Mouse (Mus musculus) cerebellum, postnatal 4 days (tissue): ENCODE results near the gene Wdr59.
A peak's percentile ranks its signal among the peaks of the same experiment; 100 is the strongest.

Experiments used
- DNase-seq, 2 experiments: peaks; one replicate each; pipeline ENCODE4 v3.0.0; 2022; ENCODE audit warnings: low spot score in 2 of 2, mixed read lengths in 1 of 2

The Wdr59 gene

DNA sequence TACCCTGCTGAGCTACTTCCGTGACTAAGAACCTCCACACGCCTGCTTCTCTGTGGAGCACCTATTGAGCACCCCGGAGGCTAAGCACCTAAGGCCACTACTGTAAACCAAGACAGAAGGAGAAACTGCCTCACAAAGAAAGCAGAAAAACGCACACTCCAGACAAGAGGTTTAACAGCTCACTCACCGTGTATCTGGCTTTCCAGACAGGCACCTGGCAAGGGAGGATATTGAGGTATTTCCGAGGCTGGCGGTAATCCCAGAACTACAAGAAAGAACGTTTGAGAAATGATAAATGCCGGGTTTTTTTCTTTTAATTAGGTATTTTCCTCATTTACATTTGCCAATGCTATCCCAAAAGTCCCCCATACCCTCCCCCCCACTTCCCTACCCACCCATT, 29.4 kb downstream of the Wdr59 start:
- DNase-seq, result no peak

DNA sequence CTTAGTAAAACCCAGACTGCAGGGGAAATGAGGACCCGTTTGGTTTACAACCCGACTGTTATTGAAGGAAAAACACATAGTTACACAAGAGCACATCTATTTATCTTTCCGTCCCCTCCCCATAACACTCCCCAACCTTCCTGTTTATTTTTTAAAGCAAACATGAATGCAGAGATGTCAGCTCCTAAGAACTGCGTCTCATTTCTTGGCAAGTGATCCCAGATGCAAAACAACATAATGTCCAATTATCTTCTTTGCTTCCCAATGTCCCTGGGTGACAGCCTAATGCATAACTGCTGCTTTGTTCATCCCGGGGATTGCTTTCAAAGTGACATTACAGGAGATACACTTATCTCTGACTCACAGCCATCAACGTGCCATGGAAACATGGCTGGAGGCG, 30.7 kb downstream of the Wdr59 start:
- DNase-seq, result no peak

DNA sequence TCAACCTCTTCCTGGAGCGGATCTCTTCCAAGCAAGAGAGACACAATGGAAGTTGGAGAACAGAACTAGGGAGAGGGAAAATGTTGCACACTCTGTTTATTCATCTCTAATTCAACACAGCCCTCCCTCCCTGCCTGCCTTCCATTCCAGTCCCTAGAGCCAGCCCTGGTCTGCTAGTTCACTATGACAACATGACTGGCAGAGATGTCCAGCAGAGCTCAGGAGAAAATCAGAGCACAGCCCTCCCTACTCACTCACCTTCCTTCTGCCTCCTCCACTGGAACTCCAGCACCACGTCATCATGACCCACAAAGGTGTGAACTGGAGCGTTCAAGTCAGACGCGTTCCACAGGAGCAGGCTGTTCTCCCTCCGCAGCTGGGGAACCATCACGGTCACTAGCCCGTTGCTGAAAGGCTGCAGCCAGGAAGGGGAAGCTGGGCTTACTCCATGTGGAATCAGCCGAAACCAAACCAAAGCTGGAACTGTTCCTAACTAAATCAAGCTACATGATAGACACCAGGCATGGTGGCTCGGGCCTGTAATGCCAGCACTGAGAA, 31.8 kb downstream of the Wdr59 start:
- DNase-seq, result no peak

DNA sequence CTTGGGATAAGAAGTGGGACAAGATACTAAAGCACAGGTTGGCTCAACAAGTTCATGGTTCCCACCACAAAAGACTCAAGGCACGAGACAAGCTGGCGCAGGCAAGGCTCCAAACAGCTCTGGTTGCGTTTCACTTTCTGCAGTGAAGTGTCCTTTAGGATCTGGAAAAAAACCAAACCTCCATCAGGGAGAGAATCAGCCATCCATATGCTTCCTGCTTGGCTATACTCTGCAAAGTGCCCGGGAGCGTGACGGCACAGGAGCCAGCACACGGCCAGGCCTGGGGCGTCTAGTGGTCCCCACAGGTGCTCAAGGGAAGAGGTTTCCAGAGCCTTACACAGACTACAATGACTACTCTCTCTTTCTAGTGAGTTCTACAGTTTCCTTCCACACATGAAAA, 41.2 kb downstream of the Wdr59 start:
- DNase-seq, result no peak

DNA sequence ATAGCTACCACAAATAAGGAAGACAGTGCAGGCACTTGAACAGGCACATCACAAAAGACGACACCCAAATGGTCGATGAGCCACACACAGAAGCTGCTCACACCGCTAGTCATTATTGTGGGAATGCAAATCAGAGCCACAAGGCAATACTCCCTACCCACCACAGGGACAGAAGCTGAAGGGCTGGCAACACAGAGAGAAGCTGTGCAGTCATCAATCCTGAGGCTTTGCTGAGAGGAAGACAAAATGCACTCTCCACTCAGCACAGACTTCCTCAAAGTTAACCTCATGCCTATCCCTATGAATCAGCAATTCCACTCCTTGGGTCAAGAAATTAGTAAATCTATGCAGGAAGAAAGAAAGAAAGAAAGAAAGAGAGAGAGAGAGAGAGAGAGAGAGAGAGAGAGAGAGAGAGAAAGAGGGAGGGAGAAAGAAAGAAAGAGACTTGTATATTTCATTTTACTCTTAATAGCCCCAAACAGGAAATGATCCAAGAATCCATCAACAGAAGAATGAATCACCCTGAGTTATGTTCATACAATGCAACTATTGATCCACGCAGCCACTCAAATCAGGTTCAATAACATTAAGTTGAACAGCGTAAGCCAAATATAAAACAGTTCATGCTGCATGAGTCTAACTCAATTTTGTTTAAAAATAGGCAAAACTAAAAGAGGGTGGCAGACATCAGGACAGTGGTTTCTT, 44.0 kb downstream of the Wdr59 start:
- DNase-seq, result no peak

DNA sequence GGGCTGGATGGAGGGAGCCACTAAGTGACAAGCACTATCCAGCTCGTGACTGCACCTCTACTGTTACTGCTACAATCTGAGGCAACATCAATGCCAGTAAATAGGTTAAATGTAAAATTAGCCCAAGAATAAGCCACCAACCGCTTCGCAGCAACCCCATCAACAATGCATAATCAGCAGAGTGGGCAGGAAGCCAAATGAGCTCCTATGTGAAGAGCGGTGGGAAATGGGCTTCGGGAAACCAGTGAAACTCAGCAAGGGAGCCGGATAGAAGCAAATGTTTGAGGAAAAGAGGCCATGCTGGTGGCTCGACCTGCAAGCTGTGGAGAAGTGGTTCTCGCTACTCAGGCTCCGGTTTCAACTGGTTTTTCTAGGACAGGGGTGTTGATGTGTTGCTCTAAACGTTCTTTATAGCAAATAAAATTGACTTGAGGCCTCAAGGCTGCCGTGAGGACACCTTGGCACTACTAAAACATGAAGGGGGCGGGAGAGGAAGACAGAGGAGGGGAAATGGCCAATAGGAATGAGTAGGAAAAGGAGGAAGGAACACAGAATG, 50.3 kb downstream of the Wdr59 start:
- DNase-seq, result no peak

DNA sequence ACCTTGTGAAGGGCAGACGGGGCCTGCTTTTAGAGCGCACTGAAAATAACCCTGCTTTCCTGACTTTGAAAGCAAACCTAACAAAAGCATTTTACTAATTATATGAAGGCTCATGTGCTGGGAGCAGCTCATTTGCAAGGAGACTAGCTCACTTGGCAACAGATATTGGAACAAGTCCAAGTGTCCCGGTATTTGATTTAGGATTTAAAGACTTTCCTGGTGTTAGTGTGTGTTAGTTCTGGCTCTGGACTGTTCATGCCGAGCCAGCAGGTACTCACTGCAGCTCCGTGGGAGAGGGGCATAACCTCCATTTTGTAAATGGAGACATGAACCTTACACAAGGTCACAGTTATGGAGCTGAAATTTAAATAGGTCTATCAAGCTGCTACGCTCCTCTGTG, 52.9 kb downstream of the Wdr59 start:
- DNase-seq, result no peak

DNA sequence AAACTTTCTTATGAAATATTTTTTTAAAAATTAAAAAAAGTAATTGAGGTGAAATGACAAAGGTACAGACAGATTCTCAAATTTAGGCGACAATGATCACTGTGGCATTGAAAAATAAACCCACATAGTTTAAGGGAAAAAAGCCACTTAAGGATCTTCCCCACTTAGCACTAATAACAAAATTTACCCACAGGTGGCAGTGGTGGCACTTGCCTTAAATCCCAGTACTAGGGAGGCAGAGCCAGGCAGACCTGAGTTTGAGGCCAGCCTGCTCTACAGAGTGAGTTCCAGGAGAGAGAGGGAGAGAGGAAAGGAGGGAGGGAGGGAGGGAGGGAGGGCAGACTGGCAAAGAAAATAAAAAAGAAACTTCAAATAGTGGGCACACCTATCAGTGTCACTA, 56.6 kb downstream of the Wdr59 start:
- DNase-seq, result no peak

DNA sequence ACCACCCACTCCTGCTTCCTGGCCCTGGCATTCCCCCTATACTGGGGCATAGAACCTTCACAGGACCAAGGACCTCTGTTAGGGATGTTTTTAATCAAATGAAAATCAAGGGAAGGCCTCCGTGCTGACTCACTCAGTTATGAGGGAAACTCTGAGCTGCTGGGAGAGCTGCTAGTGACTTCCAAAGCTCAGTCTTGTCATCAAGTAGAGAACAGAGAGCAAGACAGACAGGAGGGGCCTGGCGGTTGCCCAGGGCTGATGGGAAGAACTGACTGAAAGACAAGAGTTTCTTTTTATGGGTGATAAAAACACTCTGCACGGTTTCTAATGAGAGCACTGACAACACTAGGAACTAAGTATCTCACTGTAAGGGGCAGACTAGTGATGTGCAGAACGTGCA, 57.4 kb downstream of the Wdr59 start:
- no peak for DNase-seq

DNA sequence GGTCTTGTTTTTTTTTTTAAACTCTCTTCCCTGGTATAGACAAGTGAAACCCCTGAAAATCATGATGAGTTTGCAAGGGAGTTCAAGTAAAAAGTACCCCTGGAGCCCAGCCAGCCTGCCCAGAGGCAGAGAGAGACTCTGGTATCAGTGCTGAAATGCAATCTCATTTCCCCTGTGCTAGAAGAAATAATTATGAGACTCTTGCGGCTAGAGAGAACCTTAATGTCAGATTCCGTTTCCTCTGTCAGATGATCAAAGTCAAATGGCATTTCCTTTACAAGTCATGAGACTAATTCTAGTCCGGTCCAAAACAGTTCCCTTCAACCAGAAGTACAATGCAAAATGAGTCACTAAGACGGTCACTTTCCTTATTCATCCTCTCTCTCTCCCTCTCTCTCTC, 72.2 kb downstream of the Wdr59 start:
- no peak for DNase-seq

DNA sequence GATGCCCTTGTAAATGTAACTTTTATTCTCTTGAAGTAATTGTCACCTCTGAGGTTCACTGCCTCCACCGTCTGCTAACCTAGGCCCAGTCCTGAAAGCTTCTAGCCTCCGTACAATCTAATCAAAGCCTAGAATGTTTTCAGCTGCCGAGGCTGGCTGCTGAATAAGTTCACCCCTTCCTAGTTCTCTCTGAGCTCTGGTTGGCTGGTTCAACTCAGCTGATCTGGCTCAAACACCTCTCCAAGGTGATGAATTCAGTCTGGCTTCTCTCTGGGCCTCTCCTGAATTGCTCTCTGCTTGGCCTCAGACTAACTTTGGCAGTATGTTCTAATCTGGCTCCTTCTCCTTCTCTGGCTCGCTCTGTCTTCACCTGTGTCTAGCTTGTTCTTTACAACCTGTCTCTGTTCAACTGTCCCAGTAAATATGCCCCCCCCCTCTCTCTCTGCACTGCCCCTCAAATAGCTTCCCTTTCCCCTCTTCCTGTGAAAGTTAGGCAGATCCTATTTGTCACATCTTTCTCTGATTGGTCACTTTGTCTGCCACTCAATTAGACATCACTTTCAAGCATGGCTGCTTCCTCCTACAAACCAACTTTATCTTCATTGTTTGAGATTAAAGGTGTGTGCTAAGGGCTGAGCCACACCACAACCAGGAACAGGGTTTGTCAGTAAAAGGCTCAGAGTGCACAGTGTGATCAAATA, 75.8 kb downstream of the Wdr59 start:
- no peak for DNase-seq

DNA sequence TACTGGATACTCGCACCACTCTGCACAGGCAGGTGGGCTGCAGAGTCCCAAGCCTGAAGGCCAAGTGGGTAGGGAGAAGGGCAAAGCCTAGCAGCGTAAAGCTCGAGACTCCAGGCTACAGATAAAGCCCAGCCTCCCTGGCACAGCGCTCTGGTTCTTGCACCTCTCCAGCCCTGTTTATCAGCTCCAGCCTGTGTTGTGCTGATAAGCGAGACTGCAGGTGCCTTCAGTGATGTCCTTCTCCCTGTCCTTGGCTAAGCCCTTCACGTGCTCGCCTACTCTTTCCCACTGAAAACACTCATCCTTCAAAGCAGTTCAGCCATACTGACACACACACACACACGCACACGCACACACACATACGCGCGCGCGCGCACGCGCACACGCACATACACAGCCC, 76.3 kb downstream of the Wdr59 start:
- no peak for DNase-seq

DNA sequence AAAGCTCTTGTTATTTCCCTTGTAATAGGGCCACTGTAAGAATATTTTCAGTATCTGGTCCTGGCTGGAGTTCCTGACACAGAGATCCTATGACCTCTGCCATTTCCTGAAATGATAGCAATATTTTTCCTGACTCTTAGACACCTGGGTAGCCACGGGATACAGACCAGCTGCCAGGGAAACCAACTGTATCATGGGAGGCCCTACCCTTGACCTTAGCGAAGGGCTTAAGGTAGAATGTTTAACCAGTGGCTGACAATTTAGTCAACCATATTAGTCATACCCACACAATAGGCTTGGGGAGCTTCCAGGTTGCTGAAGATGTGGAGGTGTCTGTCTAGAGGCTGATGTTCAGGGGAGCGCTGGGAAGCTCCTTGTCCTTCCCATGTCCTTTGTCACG, 77.6 kb downstream of the Wdr59 start:
- no peak for DNase-seq

DNA sequence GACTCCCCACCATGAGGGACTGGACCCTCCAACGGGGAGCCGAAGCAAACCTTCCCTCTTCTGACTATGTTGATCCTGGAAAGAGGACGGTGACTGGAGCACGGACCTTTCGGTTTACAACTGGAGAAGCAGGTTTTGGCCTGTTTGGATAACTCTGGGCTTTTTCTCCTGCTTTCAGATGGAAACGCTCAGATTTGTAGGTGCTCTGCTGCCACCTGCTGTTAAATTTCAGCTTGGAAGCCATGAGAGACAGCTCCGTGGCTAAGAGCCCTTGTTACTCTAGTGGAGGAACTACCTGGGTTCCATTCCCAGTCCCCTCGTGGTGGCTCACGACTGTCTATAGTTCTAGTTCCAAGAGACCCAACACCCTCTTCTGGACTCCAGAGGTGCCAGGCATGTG, 82.7 kb downstream of the Wdr59 start:
- peak; percentile 60 to 79 for DNase-seq

DNA sequence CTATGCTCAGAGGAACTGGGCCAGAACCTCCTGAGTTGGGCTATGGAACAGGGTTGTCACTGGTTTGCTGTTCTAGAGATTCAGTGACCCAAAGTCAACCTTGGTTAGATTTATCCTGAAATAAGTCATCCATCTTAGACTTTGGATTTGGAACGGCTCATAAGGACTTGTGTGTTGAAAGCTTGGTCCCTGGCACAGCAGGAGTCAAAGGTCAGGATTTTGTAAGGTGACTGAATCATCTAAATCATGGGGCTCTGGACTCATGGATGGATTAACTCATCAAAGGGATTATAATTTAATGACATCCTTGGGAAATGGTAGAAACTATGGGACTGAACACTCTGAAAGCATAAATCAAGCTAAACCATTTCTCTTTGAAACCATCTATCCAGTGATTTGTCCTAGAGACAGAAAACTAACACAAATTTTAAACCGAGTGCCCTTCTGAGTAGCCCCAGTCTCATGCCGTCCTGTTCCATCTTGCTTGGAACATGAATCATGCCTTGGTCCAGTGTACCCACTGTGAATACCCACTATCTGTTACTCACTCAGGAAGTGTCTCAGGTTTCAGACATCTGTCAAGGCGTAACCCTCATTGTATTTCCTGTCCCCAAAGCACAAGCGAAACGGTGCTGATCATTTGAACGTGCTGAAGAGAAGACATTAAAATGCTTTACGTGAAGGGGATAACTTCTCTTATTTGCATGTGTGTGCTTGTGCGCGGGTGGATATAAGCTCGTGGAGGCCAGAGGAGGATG, 86.6 kb downstream of the Wdr59 start:
- DNase-seq, result no peak

DNA sequence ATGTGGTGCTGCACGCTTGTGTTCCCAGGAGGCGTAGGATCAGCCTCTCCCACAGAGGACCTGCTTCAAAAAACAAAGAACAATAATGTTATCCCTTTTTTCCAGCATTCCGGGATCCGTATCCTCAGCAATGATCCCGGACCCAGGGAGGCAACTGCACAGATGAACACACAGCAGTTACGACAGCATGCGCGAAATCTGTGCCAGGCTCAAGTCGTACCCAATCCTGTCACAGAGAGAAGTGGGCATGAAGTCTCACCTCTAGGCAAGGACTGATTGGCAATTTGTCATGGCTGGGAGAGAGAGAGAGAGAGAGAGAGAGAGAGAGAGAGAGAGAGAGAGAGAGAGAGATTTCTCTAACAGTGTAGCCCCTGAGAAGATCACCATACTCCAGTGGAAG, 97.2 kb downstream of the Wdr59 start:
- DNase-seq, result peak in 1 of 2 experiments; percentile 76

DNA sequence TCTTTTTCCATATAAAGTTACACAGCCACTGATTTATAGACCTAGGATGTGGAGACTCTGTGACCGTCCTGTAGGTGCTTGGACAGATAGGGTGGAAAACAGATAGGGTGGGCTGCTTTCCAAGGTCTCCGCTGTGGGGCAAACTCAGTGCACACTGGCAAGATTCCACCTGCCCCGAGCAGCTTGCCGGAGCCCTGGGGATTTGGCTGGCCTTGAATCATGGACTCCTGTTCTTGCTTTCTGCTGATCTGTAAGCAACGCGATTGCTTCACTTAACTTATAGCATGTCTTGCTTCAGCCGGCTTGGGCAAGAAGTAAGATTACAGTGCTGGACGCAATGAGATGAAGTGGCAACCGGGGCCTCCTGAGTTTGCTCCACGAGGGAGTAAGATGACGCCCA, 97.7 kb downstream of the Wdr59 start:
- peak in 1 of 2 experiments; percentile 75 for DNase-seq

DNA sequence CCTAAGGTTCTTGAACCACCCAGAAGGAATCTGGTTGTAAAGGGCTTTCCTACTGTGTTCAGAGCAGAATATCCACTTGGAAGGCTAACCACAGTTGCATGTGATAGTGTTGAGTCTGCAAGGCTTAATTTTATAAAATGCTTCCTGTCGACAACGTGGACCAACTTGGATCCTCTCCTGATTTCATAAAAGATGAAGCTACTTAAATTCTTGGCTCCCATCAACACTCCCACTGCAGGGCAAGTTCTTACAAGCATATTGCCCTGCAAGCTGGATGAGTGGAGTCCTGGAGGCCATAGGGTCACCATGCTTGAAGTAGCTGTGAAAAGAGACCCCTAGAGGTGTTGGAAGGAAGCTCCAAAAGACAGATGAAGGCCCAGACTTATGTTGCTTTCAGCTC, 99.3 kb downstream of the Wdr59 start:
- DNase-seq, result no peak

DNA sequence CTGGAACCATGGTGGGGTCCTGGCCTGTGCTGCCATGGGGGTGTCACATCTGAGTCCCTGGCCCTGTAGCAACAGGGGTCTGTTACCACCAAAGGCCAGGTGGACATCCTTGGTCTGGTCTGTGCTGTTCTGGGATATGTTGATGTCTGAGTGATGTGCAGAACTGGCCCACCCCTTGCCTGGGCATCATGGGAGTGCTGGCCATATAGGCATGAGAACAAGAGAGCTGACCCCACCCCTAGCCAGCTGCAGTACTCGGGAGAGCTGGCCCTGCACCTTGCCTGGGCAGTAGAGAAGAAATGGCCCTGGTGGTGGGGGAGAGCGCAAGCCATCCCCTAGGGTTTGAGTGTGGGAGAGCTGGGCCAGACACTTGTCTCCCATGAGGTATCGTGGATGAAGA, 102.7 kb downstream of the Wdr59 start:
- no peak for DNase-seq

DNA sequence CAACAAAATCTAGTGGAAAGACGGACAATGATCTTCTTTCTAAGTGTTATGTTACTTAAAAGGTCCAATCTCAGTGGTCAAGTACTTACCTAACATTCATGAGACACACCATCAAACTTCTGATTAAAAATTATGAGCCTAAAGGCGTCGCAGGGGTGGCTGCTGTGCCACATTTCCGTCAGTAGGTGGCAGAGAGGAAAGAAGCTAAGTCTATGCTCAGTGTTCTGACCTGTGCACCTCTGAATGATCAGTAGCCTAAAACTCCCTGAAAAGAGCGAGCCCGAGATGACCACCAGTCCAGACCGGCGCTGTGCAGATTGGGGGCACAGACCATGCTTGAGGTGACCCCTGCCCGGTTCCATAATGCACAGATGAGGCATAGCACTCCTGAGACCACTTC, 103.3 kb downstream of the Wdr59 start:
- DNase-seq, result peak in 1 of 2 experiments; percentile 13

DNA sequence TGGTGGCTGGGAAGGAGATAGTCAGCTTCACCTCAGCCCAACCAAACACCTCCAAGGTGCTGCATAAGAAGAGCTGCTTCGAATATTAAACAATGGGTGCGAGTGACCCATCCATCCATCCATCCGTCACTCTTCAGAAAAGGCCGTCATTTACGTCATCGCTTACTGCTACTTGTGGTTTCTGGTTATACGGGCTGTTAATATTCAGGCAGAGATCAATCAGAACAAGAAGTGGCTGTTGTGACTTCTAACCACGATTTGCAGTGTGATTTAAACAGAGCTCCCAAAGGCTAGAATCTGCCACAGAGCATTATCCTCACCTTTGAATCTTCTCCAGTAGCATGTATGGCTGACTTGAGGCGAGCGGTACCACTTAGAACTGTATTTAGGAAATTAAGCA, 104.7 kb downstream of the Wdr59 start:
- no peak for DNase-seq

DNA sequence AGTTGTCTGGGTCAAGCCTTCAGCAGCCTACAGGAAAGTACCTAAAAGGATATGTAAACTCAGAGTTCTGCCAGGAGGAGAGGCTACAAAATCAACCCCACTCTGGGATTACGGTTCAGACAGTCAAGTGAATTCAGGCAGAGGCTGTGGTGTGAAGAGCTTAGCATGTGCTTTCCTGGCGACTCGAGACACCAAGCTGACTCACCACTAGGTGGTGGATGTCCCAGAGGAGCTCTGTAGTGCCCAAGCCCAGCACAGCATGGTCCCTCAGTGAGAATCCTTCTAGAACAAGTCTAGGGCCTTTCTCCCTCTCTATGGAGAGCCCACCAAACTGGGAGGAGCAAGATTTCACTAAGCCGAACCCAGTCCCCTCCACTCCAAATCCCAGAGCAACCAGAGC, 118.5 kb downstream of the Wdr59 start:
- DNase-seq, result no peak
